Mouse (Mus musculus) neural tube, embryonic 12.5 days (tissue): ENCODE results near the gene Mthfd1. TPM values are rescaled to one million over a fixed set of nuclear protein-coding genes. Genes with fewer than 3 reads are reported as not detected.

Source experiments
- ATAC-seq: fragments of 200-750 bp; cut with Nextera tagmentation; 2 replicates; pipeline ENCODE4 v1.8.0; 2017; ENCODE audit warnings: low read depth, mild to moderate bottlenecking, moderate TSS enrichment, moderate library complexity; ENCODE audit not compliant: low FRiP score
- H3K27ac ChIP-seq: fragments of 300-500 bp; sonication (generic); 2 replicates; pipeline ENCODE4 v1.5.1; 2016
- H3K27me3 ChIP-seq: fragments of 300-500 bp; sonication (generic); replicated peaks from 2 replicates; pipeline ENCODE4 v1.6.1; 2016; ENCODE audit warnings: mild to moderate bottlenecking
- H3K36me3 ChIP-seq: fragments of 300-500 bp; sonication (generic); 2 replicates; pipeline ENCODE4 v1.6.1; 2016; ENCODE audit warnings: mild to moderate bottlenecking
- H3K4me1 ChIP-seq: fragments of 300-500 bp; sonication (generic); 2 replicates; pipeline ENCODE4 v1.6.1; 2016
- H3K4me2 ChIP-seq: fragments of 300-500 bp; sonication (generic); replicated peaks from 2 replicates; pipeline ENCODE4 v1.6.1; 2016; ENCODE audit warnings: mild to moderate bottlenecking
- H3K4me3 ChIP-seq: fragments of 300-500 bp; sonication (generic); 2 replicates; pipeline ENCODE4 v1.5.1; 2016
- H3K9ac ChIP-seq: fragments of 300-500 bp; sonication (generic); 2 replicates; pipeline ENCODE4 v1.6.1; 2016; ENCODE audit warnings: mild to moderate bottlenecking
- H3K9me3 ChIP-seq: fragments of 300-500 bp; sonication (generic); 2 replicates; pipeline ENCODE4 v1.6.1; 2016; ENCODE audit warnings: mild to moderate bottlenecking
- WGBS: fragments of 180-500 bp; shearing (Covaris S2); methylation state at CpG from one replicate; pipeline ENCODE4 v1.1.7; 2016; 5-methylcytosine and 5-hydroxymethylcytosine counted together
- polyA plus RNA-seq: library from polyadenylated mRNA; unstranded; fragments of >200 nt; fragmentation: Nextera tagmentation; extraction: Ambion mirVana; gene quantifications from 2 replicates; pipeline ENCODE4 v1.2.1, GENCODE M21; 2016

Gene Mthfd1
- polyA plus RNA-seq, 1 experiment from 2014 or later = 40.2 TPM

DNA sequence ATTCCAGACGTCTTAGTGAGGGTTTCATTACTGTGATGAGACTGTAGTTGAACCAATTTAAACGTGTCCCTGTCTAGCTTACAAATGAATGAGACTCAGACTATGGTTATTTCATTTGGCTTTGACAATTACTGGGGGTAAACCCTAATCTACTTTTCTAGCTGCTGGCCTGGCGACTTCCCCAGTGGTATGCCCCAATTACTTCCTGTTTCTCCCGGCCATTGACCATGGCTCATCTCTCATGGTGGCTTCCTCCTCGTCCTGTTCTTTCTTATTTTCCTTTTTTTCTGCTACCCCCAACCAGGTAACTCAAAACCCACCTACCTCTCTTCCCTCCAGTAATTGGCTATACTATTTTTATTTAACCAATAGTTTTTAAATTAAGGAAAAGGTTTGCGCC lies 9.9 kb downstream of the Mthfd1 start:
- no peaks in the 10 kb centered on the region for H3K27me3 ChIP-seq
- H3K4me2 ChIP-seq = no peak overlapping the region
- no peak overlapping the region for H3K27ac ChIP-seq
- H3K4me1 ChIP-seq = no peaks in the 10 kb centered on the region
- H3K36me3 ChIP-seq = no peaks in the 10 kb centered on the region
- ATAC-seq = no peak
- no peaks in the 10 kb centered on the region for H3K9me3 ChIP-seq
- H3K9ac ChIP-seq = no peak overlapping the region
- 85% methylated on average over 6 of the region's 6 CpGs for WGBS
- no peak overlapping the region for H3K4me3 ChIP-seq

DNA sequence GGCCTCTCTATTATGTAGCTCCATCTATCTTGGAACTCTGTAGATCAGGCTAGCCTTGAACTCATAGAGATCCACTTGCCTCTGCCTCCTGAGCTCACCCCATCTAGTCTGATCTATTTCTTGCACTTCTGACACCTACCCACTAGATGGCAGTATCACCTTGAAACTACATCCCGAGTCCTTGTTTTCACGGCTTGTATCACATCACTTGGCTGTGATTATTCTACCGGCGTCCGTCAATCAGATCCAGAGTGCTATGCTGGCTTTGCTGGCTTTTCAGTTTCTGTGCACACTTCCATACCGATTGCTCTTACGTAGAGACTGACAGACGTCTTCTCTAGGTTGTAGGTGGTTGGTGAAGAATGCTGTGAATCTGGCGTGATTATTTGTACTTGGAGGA lies 11.8 kb downstream of the Mthfd1 start:
- Histone ChIP-seq H3K4me1 (no peaks in the 10 kb centered on the region), H3K36me3 (0 out of 2 replicates have a peak, but pooled peaks cover 2% of the 10 kb centered on the region), H3K4me3 (no peak overlapping the region), H3K9ac (no peak overlapping the region), H3K27ac (no peak overlapping the region), H3K9me3 (no peaks in the 10 kb centered on the region), H3K4me2 (no peak overlapping the region), H3K27me3 (no peaks in the 10 kb centered on the region)
- ATAC-seq = no peak
- WGBS = 83% methylated on average over 9 of the region's 9 CpGs

- ATAC-seq = no peak
- no peaks in the 10 kb centered on the region for H3K27me3 ChIP-seq
- no peaks in the 10 kb centered on the region for H3K9me3 ChIP-seq
- H3K9ac ChIP-seq = no peak overlapping the region
- no peak overlapping the region for H3K27ac ChIP-seq
- no peaks in the 10 kb centered on the region for H3K4me1 ChIP-seq
- 82% methylated on average over 10 of the region's 10 CpGs for WGBS
- no peak overlapping the region for H3K4me2 ChIP-seq
- H3K4me3 ChIP-seq = no peak overlapping the region
- H3K36me3 ChIP-seq = 0 out of 2 replicates have a peak, but pooled peaks cover 3% of the 10 kb centered on the region
These were observed 13.6 kb downstream of the Mthfd1 start for GRCm38 (mm10) chr12:76268686-76269085.

DNA sequence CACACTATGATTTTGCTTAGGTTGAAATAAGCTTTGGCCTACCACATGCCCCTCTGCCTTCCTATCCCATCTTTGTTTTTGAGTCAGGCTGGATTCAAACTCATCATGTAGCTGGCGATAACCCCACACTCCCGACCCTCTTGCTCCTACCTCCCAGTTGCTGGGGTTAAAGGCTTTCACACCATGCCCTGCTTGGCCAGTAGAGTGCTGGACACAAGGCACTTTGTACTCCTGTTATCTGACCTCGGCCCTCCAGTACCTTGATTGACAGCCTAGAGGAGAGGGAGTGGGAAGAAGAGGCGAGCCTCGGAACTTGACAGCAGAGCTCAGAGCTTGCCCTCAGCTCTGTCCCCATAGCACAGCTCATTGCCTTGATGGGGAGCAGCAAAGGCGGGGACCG lies 14.1 kb downstream of the Mthfd1 start:
- no peak overlapping the region for H3K27ac ChIP-seq
- WGBS = 80% methylated on average over 7 of the region's 7 CpGs
- H3K4me2 ChIP-seq = no peak overlapping the region
- no peaks in the 10 kb centered on the region for H3K9me3 ChIP-seq
- H3K27me3 ChIP-seq = no peaks in the 10 kb centered on the region
- no peak overlapping the region for H3K9ac ChIP-seq
- no peak for ATAC-seq
- no peaks in the 10 kb centered on the region for H3K4me1 ChIP-seq
- 0 out of 2 replicates have a peak, but pooled peaks cover 3% of the 10 kb centered on the region for H3K36me3 ChIP-seq
- no peak overlapping the region for H3K4me3 ChIP-seq

DNA sequence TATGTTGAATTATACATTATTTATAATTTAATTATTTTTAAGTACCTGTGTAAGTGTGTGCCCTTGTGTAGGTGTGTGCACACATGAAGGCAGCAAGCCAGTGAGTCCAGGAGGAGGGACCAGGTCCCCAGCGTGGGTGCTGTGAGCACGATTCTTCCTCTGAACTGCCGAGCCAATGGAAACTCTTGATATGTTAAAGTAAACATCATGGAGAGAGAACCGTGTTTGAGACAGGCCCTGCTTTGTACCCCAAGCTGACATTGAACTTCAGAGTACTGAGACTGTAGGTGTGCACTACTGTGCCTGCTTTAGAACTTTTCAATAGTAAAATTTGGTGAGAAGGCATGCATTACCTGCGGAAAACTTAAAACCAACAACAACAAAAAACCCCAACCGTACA lies 16.4 kb downstream of the Mthfd1 start:
- Histone ChIP-seq H3K36me3 (0 out of 2 replicates have a peak, but pooled peaks cover 3% of the 10 kb centered on the region), H3K27ac (no peak overlapping the region), H3K9ac (no peak overlapping the region), H3K4me3 (no peak overlapping the region), H3K27me3 (no peaks in the 10 kb centered on the region), H3K9me3 (no peaks in the 10 kb centered on the region), H3K4me1 (no peaks in the 10 kb centered on the region), H3K4me2 (no peak overlapping the region)
- no peak for ATAC-seq
- 90% methylated on average over 6 of the region's 6 CpGs for WGBS

DNA sequence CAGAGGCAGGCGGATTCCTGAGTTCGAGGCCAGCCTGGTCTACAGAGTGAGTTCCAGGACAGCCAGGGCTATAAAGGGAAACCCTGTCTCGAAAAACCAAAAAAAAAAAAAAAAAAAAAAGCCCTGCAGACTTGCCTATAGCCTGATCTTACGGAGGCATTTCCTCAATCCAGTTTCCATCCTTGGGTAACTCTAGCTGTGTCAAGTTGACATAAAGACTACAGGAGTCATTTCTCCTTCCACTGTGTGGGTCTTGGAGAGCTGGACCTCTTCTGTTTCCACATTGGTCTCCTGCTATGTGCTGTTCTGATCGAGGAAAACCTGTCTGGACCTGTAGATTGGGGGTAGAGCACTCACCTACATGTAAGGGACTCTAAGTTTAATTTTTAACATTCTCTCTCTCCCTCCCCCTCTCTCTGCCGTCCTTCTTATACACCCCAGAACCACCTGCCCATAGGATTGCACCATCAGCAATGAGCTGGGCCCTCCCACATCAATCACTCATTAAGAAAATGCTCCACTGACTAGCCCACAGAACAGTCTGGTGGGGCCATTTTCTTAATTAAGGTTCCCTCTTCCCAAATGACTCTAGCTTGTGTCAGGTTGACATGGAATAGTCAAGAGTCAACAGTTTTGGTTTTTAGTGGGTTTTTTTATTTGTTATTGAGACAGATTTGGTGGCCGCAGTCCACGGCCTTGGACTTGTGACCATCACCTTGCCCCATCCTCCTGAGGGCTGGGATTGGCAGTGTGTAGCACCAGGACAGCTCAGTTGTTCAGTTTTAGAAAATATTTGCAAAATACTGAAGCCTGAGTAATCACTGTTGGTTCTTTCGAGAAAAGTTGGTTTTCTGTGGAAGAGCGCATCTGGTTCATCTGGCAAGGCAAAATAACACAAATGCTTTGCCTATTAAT lies 17.8 kb downstream of the Mthfd1 start:
- no peak overlapping the region for H3K9ac ChIP-seq
- no peaks in the 10 kb centered on the region for H3K4me1 ChIP-seq
- H3K4me3 ChIP-seq = no peak overlapping the region
- no peaks in the 10 kb centered on the region for H3K9me3 ChIP-seq
- no peak overlapping the region for H3K27ac ChIP-seq
- no peaks in the 10 kb centered on the region for H3K27me3 ChIP-seq
- 0 out of 2 replicates have a peak, but pooled peaks cover 3% of the 10 kb centered on the region for H3K36me3 ChIP-seq
- no peak for ATAC-seq
- no peak overlapping the region for H3K4me2 ChIP-seq
- 91% methylated on average over 10 of the region's 10 CpGs for WGBS

DNA sequence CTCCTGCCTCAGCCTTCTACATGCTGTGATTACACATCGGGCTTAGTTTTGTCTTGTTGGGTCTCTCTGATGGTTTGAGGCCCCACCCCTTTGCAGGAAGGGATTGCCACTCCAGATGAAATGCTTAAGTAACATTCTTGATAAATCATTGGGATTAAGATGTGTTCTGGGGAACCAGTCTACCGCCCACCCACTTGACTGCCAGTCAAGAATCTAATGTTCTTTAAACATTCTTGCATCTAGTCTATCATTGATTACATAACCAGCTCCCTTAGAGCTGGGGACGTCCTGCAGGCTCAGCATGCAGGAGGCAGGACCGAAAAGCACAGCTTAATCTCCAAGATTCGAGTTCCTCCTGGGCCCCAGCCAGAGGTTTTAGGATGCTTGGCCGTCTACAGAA lies 23.1 kb downstream of the Mthfd1 start:
- Histone ChIP-seq H3K9me3 (no peaks in the 10 kb centered on the region), H3K9ac (no peak overlapping the region), H3K27me3 (no peaks in the 10 kb centered on the region), H3K27ac (no peak overlapping the region), H3K36me3 (peaks cover 9% of the 10 kb centered on the region), H3K4me2 (no peak overlapping the region), H3K4me3 (no peak overlapping the region), H3K4me1 (no peaks in the 10 kb centered on the region)
- ATAC-seq = no peak
- WGBS = 87% methylated on average over 6 of the region's 6 CpGs

DNA sequence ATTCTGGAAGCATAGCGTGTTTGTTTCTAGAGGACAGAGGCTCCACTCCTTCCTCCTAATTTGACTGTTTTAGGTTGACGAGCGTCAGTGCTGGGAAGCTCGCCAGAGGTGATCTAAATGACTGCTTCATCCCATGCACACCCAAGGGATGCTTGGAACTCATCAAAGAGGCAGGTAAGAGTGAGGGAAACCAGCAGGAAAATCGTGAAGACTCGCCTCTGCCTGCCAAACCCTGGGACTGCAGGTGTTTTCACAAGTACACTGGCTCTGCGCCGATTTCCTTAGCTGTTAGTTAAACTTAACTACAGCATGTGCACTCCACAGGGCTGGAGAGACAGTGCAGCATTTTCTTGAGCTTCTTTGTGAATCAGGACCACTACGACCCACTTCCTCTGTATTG lies 25.5 kb downstream of the Mthfd1 start:
- H3K27me3 ChIP-seq = no peaks in the 10 kb centered on the region
- no peak overlapping the region for H3K4me3 ChIP-seq
- H3K4me1 ChIP-seq = no peaks in the 10 kb centered on the region
- no peak overlapping the region for H3K27ac ChIP-seq
- peaks cover 12% of the 10 kb centered on the region for H3K36me3 ChIP-seq
- WGBS = 96% methylated on average over 9 of the region's 9 CpGs
- no peak overlapping the region for H3K4me2 ChIP-seq
- H3K9me3 ChIP-seq = no peaks in the 10 kb centered on the region
- H3K9ac ChIP-seq = no peak overlapping the region
- no peak for ATAC-seq

- H3K27ac ChIP-seq = no peak overlapping the region
- no peak overlapping the region for H3K9ac ChIP-seq
- WGBS = 87% methylated on average over 2 of the region's 2 CpGs
- H3K4me3 ChIP-seq = no peak overlapping the region
- no peak overlapping the region for H3K4me2 ChIP-seq
- no peaks in the 10 kb centered on the region for H3K27me3 ChIP-seq
- no peak for ATAC-seq
- H3K4me1 ChIP-seq = no peaks in the 10 kb centered on the region
- no peaks in the 10 kb centered on the region for H3K9me3 ChIP-seq
- H3K36me3 ChIP-seq = peaks cover 12% of the 10 kb centered on the region
These were observed 26.1 kb downstream of the Mthfd1 start for GRCm38 (mm10) chr12:76281111-76281660.

DNA sequence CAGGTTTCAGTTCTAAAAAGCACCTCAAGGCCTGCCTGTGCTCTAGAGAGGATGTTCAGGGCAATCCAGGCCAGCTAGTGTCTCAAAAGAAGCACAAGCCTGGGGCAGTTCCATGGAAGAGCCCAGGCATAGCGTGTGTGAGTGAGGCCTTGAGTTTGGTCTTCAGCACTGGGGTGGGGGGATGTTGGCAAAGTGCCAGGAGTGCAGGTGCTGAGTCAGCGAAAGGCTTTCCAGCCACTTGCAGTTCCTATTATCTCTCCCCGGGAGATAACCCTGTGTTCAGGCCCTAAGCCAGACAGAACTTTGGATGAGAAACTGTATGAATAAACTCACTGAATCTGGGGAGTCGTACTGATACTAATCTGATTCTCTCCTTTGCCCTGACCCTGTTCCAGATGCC lies 27.0 kb downstream of the Mthfd1 start:
- Histone ChIP-seq H3K9me3 (no peaks in the 10 kb centered on the region), H3K4me2 (no peak overlapping the region), H3K4me1 (no peaks in the 10 kb centered on the region), H3K36me3 (peaks cover 12% of the 10 kb centered on the region), H3K27ac (no peak overlapping the region), H3K9ac (no peak overlapping the region), H3K4me3 (no peak overlapping the region), H3K27me3 (no peaks in the 10 kb centered on the region)
- ATAC-seq = no peak
- WGBS = 73% methylated on average over 4 of the region's 4 CpGs

GRCm38 (mm10) chr12:76282532-76283173 lies 27.6 kb downstream of the Mthfd1 start:
- Histone ChIP-seq H3K27ac (no peak overlapping the region), H3K4me1 (no peaks in the 10 kb centered on the region; the same call in 1 of the 2 replicates), H3K36me3 (peaks cover 12% of the 10 kb centered on the region), H3K4me3 (no peak overlapping the region), H3K9me3 (no peaks in the 10 kb centered on the region), H3K27me3 (no peaks in the 10 kb centered on the region), H3K4me2 (no peak overlapping the region), H3K9ac (no peak overlapping the region)
- 94% methylated on average over 17 of the region's 17 CpGs for WGBS
- ATAC-seq = no peak

DNA sequence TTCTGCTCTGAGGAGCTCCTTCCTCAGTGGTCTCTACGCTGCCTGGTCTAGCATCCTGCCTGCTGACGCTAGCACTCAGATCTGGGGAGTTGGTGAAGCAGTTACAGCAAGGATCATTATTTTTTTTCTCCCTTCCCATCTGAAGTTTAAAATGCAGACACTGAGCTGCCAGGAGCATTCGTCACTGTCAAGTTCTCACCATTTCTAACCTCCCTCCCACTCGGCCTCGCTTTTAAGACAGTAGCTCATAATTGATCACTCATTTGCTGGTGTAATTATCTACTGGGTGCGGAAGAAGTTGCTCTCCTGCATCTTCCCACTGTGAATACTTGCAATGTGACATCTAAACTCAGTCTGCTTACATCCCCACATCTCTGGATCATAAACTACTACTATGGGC lies 30.3 kb downstream of the Mthfd1 start:
- peaks cover 12% of the 10 kb centered on the region; the same call in 1 of the 2 replicates for H3K36me3 ChIP-seq
- H3K9me3 ChIP-seq = no peaks in the 10 kb centered on the region
- H3K27me3 ChIP-seq = no peaks in the 10 kb centered on the region
- H3K9ac ChIP-seq = no peak overlapping the region
- no peak overlapping the region for H3K4me2 ChIP-seq
- H3K4me1 ChIP-seq = peaks cover 4% of the 10 kb centered on the region
- H3K4me3 ChIP-seq = no peak overlapping the region
- no peak overlapping the region for H3K27ac ChIP-seq
- no peak for ATAC-seq
- 72% methylated on average over 6 of the region's 6 CpGs for WGBS
